Mouse (Mus musculus): ENCODE measurements at regions not wholly inside any gene's neighbourhood (a gene's known extent, or its start where the extent isn't known, plus 50 kb on each side); places are given as distances from the start of the nearest gene placed in this dataset.

DNA sequence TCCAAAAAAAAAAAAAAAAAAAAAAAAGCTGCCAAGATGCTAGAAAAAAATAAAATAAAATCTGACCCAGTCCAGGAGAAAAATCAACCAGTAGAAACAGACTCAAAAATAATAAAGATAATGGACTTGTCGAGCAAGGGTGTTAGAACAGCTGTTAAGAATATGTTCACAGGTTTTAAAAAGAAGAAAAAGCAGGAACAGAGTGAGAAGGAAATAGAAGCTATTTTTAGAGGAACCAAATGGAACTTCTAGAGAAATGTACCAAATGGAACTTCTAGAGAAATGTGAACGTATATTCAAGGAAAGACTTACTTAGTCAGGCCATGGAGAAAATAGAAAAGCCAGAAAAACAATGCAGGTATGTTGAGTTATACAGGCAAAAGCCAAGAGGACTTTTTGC, 662.4 kb upstream of the Jmjd1c start:
- DNase-seq (ENCODE audit: low spot score), result no peak

DNA sequence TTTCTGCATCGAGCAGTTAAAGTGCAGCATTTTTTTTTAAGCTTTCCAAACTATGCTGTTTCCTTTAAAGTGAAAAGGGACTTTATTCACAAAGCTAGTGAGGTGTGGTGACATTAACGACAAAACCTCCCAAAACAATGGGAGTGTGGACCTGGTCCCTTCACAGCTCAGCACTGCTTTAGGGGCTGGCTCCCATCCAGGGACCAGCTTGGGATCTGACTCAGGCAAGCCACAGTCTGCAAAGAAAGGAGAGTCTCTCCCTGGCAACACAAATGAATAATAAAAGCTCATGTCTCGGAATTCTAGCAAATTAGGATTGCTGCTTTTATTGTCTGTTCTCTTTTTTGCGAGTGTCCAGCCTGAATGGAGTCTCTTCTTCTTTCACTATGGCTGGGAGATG, 625.2 kb upstream of the Jmjd1c start:
- no peak for DNase-seq (ENCODE audit: low spot score)

DNA sequence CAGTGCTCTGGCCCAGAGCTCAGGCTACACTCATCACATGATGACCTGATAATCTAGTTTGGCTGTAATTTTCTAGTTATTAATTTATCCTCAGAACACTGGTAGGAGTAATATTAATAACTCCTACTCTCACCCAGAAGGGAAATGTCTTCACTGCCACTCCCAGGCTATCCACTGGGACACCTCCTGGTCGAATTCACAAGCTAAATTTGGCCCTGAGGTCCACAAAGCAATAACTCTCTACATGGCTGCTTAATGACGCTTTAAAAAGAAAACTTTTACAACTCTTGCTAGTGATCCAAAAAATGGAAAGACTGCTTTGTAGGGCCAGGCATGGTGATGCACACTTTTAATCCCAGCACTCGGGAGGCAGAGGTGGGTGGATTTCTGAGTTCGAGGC, 623.9 kb upstream of the Jmjd1c start:
- no peak for DNase-seq (ENCODE audit: low spot score)

DNA sequence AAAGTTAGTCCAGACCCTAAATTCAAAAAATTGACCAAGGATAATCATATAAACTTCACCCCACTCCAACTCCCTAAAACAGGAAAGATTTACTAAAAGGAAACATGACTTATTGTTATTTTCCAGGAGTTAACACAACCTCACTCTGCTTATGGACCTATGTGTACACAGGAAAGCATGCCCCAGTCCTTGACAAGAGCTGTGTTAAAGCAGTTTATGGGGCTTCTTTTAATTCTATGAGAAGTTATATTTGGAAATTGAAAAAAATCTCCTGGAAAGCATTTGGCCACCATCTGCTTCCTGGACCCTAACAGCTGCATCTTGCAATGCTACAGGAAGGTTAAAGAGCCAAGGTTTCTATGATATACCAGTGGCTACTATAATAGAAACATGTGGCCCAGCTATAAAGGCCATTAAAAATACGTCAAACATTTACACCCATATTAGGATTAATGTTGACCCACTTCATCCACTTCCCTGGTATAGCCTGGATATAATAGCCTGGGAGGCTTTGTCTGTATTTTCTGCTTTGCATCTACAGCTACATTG, 620.7 kb upstream of the Jmjd1c start:
- no peak for DNase-seq (ENCODE audit: low spot score)

DNA sequence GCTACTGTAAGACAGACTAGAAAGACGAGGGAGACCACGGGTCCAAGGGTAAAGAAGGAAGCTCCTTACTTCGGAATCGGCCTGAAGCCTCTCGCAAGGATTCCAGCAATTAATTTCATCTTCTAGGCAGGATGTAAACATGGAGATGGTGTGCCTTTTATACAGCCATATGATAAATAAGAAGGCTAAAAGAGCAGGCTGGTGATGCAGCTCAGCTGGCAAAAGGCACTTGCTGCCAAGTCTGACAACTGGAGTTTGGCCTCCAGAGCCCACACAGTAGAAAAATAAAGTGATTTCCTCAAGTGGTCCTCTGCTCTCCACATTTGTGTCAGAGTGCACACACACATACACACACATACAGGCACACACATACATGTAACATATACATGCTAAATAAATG, 605.1 kb upstream of the Jmjd1c start:
- no peak for DNase-seq (ENCODE audit: low spot score)

DNA sequence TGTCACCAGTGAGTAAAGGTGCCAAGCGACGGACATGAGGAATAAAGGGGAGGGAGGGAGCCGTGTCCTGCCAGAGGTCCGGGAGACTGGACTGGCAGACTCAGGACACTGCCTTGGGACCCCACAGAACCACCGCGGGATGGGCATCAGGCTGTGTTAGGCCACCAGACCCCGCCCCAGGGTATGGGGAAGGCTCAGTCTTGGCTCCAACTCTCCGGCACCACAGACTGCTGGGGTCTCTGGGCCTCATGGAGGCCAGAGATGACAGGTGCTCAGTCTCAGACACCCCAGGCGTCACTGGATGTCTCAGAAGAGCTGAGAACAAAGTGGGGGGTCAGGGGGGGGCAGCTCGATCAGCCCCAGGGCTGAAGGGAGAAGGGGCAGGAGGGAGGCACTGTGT, 604.1 kb upstream of the Jmjd1c start:
- DNase-seq (ENCODE audit: low spot score), result no peak

DNA sequence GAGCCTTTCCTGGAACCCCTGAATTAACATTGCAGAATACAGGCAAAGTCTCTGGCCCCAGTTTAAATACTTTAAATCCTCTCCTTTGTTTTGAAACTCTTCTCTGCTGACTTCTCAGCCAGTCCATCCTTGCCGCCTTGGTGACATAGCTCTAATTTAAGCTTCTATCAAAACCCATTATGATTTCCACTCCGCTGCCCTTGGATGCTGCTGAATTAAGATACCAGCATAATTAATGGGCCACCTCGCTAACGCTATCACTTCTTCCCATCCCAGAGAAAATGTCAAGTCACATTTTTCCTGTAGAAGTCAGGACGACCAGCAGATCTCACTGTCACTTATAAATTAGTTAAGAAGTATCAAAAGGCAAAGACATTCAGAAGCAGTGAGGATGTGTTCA, 556.1 kb upstream of the Jmjd1c start:
- no peak for DNase-seq (ENCODE audit: low spot score)

DNA sequence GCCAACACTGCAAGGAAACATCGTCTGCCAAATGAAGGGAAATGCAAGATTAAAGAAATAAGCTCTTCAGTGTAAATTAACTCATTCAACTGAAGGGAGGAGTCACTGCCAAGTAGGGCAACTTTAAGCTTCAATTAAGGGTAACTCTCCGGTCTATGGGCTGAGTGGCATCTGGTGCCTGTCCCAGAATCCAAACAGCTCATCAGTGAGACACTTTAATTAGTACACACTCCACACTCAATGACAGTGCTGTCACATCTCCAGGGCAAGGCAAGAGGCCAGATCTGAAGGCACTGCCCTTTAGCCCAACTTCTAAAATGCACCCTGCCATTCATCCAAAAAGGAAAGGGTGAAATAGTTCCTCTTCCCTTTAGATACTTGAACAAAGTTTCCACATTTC, 549.3 kb upstream of the Jmjd1c start:
- no peak for DNase-seq (ENCODE audit: low spot score)

DNA sequence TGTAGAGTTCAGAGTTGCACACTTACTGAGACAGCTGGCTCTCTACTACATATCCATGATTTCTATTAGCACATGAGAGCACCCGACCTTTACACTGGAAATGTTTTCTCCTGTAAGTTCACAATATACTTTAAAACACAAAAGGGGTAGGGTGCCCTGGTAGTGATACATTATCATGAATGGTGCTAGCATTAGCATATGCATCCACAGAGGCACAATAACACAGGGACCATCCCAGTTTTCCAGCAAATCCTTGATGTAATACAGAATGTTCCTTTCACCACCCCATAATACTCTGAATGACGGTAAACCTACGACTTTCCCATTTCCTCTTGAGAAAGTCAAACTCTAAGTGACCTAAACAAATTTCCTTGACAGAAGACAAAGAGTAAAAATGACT, 548.3 kb upstream of the Jmjd1c start:
- DNase-seq (ENCODE audit: low spot score), result no peak

DNA sequence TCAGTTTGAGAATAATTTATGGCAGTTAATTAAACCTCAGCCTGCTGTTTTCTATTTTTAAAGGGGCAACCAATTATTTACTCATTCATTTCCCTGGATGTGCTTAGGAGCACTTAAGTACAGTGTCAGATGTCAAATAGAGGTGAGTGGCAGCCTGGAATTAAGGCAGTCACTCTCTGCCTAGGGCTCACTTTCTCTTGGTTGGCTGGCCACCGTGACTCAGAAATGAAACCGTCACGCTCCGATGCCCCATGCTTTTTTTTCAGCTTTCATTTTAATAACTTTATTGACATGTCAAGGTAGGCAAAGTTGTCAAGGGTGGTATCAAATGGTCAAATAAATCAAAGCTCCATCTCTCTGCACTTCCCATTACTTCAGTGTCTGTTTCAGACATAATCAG, 547.9 kb upstream of the Jmjd1c start:
- DNase-seq (ENCODE audit: low spot score), result no peak

DNA sequence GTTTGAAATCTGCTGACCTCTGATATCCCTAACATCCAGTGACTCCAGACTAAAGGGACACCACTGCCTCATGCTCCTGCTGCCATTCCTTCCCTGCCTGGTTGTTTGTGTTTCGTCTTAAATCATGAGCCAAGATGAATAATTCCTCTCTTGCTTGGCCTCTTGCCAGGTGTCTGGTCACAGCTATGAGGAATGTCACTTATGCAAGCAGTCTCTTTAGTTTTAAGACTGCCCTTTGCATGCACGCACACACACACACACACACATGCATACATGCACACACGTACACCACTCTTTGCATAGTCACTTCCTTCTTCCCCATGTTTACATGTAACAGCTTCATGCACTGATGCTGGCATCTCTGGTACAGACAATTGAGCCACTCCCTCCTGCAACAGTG, 543.0 kb upstream of the Jmjd1c start:
- no peak for DNase-seq (ENCODE audit: low spot score)

DNA sequence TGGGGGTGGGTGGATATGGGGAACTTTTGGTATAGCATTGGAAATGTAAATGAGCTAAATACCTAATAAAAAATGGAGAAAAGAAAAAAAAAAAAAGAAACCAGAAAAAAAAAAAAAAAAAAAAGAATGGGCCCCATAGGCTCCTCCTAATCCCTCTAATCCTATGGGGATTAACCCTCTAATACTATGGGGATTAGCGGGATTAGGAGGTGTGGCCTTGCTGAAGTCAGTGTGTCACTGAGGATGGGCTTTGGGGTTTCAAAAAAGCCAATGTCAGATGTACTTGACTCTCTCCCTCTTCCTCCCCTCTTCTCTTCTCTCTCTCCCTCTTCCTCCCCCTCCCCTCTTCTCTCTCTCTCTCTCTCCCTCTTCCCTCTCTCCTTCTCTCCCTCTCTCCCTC, 541.7 kb upstream of the Jmjd1c start:
- no peak for DNase-seq (ENCODE audit: low spot score)

DNA sequence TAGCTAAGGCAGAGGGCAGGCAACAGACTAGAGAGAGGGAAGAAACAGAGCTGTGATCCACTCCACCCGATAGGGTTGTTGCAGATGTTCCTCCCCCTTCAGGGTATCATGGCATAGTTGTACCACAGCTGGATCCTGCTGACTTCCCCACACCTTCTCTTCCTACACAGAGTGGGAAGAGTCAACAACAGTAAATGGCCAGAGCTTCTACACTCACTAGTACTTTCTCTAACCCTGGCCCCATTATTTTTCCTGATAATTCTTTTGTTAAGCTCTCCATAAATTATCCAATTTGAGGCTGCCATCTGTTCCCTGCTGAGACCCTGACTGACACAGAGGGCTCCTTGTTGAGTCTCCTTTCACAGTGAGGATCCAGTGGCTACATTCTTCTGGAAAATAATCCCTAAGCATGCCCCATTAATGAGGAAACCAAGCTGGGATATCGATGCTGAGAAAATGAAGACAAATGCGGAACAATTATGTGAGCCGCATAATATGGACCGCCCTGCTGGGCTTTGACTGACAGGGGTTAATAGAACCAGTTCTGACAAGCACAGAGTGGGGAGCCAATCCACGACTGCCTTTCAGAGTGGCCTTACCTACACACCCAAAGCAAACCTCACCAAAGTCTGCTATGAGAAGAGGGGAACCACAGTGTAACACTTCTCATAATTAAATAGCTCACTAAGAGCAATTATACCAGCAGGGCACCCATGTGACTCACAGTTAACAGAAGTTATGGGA, 537.7 kb upstream of the Jmjd1c start:
- no peak for DNase-seq (ENCODE audit: low spot score)

DNA sequence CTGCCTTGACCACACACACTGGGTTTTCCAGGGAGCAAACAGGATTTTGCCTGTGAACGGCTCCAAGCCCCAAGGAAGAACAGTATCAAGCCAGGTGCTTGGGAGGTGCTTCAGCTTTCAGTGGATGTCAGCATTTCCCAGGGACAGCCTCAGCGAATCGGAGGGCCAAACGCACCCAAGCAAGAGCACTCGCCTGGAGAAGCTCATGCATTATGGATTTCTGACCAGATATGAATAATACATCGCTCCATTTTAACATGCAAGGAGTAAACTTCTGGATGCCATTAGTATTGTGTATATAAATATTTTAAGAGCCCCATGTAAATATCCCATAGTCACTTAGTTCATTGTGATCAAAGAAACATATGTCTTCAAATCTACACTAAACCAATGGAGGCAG, 530.6 kb upstream of the Jmjd1c start:
- no peak for DNase-seq (ENCODE audit: low spot score)

DNA sequence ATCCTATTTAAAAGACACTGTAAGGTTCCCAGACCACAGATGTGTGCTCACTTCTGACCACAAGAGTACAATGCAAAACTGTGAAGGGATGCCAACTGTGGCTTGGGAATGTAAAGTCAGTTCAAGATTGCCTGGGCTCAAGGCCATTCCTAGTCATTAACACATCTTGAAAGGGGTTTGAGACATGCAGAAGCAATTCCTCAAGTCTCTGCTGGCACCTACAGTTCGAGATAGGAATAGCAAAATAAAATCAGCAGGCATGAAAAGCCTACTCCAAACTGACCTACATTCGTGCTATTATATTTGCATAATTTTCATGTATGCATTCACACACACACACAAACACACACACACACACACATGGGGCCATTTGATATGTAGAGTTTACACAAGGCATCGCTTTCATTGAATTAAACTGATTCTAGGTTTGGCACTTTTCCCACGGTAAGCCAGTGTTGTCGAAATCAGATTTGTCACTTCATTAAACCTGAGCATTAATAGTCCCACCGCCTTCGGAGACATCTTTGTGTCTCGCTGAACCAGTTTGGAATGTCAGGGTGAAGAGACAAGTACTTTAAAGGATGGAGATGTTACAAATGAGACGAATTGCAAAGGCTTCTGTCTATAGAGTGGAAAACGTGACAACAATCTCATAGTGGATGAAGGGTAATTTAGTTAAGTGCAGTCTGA, 520.9 kb upstream of the Jmjd1c start:
- no peak for DNase-seq (ENCODE audit: low spot score)

DNA sequence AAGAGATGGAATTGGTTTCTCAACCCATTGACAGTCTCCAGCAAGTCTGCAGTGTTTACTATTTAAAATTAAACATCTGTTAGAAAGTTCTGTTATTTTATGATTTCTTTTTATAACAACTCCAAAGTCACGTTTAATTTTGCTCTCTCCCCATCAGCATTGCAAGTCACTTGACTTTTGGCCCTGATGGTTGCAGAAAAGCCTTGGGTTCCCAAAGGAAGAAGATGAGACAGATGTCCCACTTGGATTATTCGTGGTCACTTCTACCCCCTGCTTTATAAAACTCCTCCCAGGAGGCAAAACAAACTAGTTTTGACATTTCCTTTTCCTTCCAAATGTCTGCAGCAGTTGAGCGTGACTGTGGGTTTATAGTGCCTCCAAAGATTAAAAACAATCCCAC, 502.9 kb upstream of the Jmjd1c start:
- DNase-seq (ENCODE audit: low spot score), result no peak

DNA sequence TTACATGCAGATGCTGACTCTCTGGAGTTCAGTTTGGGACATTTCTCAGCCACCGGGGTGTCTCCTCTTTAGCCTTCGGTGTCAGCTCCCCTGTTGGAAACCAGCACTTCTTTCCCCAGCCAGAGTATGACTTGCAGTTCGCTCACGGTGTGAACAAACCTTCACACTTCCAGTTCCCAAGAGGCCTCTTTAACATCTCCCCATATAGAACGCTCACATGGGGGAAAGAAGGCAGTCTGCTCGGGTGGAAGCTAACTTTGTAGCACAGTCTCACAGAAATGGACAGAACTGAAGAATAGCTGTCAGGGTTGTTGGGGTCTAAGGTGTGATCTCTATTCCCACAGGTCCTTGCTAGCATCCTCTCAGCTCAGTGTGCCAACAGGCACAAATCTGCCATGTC, 502.4 kb upstream of the Jmjd1c start:
- no peak for DNase-seq (ENCODE audit: low spot score)

DNA sequence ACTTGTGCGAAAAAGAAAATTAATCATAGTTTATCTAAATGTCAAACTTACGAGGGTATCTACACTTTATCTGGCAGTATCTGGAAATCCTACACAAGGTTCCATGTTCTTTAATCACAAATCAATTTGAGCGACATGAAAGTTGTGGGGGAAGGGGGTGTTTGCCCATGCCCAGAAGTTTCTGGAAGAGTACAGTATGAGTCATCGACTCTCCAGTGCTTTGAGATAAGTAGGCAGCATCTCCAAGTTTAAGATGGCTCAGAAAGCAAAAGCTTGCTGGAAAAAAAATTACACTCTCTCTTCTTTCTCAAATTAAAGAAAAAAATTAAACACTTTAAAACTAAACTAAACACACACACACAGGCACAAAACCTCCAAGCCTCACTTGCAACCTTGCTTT, 498.0 kb upstream of the Jmjd1c start:
- no peak for DNase-seq (ENCODE audit: low spot score)

DNA sequence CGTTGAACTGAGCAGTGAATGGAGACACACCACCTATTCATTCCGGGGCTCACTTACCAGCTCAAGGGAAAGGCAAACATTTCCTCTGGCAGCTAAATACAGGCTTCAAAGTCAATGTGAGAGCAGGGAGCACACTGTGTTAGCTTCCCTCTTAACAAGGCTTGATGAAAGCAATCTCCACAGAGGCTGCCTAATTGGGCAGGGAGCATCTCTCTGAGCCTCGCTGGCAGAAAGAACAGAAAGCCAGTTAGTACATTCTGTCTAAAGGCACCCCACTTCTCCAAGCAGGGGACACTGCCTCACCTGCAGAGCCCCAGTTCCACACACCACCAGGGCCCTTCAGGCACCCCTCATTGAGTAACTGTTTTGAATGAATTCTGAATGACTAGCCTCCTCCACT, 488.8 kb upstream of the Jmjd1c start:
- DNase-seq (ENCODE audit: low spot score), result no peak

DNA sequence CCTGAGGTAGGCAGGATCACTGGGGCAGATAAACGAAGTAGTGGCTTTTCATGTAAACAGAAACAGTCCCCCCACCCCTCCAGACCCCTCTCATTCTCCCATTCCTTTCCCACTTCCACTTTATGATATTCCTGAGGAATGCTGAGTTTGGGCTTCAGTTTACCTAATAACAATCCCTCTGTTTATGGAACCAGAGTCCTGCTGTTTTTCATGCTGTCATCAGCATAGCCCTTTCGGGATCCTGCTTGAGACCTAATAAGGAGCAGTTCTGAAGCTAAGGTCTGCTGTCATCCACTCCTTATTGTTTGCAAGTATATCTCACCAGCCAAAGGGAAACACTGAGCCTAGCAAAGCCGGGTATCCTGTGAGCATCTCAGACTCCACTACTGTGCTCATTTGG, 479.6 kb upstream of the Jmjd1c start:
- DNase-seq (ENCODE audit: low spot score), result no peak

DNA sequence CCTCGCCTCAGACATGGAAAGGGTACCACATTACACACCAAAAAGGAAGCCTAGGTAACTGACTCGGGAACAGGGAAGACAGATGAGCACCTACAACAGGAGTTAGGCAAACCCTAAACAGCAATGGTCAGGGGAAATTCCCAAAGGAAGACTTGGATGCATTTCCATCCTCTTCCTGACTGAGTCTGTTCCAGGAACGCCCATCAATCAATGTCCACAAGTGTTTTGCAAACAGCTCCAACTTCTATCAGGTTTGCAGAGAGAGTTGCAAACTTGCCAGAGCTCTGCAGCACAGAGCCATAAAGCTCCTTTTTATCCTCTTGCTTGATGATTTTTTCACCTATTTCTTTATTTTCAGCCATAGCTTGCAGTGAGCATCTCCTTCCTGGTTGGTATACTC, 464.9 kb upstream of the Jmjd1c start:
- DNase-seq (ENCODE audit: low spot score), result no peak

DNA sequence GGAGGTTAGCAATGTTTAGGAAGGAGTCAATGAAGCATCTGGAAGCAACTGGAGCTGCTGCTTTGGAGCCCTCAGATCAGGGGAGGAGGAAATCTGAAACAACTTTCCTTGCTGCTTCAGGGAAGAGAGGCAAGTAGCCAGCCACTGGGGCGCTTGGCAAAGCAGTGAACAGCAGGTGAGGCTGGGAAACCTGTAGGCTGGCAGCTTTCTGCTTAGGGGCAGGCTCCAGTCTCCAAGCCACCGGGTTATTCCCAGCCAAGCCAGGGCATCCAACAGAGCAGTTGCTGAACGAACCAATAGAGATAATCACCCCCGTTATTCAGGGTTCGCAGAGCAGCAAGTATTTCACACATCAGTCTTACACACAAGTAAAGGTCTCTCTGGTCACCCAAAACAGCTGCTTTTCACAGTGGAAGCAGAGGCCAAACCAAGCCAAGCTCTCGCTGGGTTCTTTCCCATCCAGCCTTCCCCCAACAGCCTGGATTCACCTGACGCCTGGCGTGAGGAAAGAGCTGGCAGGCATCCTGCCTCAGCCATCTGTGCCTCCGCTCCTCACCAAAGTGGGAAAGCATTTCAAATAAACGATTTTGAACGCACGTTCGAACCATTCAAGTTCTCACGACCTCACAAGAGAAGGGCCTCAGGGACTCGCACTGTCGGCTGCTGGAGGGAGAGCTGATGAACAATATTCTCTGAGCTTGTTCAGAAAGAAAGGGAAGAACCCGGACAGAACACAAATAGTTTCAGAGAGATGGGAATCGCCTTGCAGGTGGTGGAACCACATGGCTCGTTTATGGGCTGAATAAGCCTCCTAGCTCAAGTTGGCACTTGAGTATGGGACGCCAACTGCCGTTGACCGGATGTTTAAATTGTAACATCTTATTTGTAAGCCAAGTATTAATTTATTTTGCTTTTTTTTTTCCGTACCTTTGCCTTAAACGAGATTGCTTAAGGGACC, 454.8 kb upstream of the Jmjd1c start:
- no peak for DNase-seq (ENCODE audit: low spot score)

DNA sequence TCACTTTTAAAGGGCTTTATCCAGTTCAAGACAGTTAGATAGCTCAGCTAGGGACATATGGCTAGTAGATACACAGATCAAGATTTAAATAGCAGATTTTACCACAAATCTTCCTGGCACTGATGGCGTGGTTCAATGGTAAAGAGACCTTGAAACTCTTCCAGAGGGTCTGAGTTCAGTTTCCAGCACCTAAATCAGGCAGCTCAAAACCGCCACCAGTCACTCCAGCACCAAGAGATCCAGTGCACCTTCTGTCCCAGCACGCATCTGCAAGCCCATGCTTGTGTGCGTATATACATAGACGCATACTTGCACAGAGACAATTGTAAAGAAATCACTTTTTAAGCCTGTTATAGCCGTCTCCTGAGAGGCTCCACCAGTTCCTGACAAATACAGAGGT, 454.0 kb upstream of the Jmjd1c start:
- DNase-seq (ENCODE audit: low spot score), result no peak

All from testis, postnatal 10 days (tissue).